Mouse (Mus musculus): Measurements from ENCODE around the gene Krtap1-5. TPM values are rescaled to one million over a fixed set of nuclear protein-coding genes. Genes with fewer than 3 reads are reported as not detected.

The Krtap1-5 gene
- total RNA-seq, 1 experiment, result not detected

DNA sequence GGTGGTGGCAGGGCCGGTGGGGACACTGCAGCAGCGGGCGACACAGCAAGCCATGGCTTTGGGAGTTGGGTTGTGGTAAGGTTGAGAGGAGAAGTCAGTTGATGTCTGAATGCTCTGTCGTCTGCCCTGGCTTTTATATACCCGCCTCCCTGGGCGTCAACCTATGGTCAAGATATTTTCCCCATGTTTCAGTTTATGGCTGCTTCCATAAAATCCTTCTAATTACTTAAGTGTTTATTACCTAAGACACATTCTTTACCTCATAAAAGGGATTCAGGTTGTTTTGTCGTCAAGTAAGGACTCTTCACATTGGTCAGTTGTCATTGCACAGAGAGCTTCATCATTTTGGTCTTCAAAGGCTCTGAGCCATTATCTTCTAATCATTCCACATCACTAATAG lies 14.3 kb downstream of the Krtap1-5 start, which contains the start of gene Krtap3-1:
Krtap3-1 (minus strand) TSS at position 101 of the 400 bp plus-strand sequence.
- Histone ChIP-seq H3K9me3 (ENCODE audit: control insufficient read depth, insufficient read depth, low read depth, low read length) (no peaks in the 10 kb centered on the region), H3K27ac (ENCODE audit: insufficient read depth, low read depth, low read length, poor library complexity, severe bottlenecking) (no peak within 1 kb of the TSS), H3K4me1 (ENCODE audit: control insufficient read depth in 2 of 2, insufficient read depth in 2 of 2, low read length in 2 of 2, poor library complexity in 1 of 2) (no peaks in the 10 kb centered on the region), H3K9ac (ENCODE audit: insufficient read depth, low read depth, low read length, poor library complexity, severe bottlenecking) (no peak within 1 kb of the TSS), H3K36me3 (ENCODE audit: control insufficient read depth, insufficient read depth, low read length, poor library complexity, severe bottlenecking) (no peaks in the 10 kb centered on the region), H3K4me3 (ENCODE audit: insufficient read depth in 1 of 2, low read depth in 1 of 2, low read length in 2 of 2, poor library complexity in 1 of 2, severe bottlenecking in 1 of 2) (no peak within 1 kb of the TSS)
- in situ Hi-C loops (cut with MboI; ENCODE audit: low sequenced_read_pairs in 2 of 2, unreplicated experiment in 2 of 2), result no loop called here
- DNase-seq (ENCODE audit: low read depth, low spot score), result no peak
- TF ChIP-seq ZC3H11A (IDR thresholded peaks at IDR 0.05; ENCODE audit: borderline replicate concordance, low read depth, low read length) (no peak), HCFC1 (IDR thresholded peaks at IDR 0.05; ENCODE audit: borderline replicate concordance, insufficient read depth, low read length) (no peak), ZNF384 (IDR thresholded peaks at IDR 0.05; ENCODE audit: low read depth, low read length) (no peak), MAFK (IDR thresholded peaks at IDR 0.05; ENCODE audit: insufficient read depth, low read depth, low read length) (no peak)

DNA sequence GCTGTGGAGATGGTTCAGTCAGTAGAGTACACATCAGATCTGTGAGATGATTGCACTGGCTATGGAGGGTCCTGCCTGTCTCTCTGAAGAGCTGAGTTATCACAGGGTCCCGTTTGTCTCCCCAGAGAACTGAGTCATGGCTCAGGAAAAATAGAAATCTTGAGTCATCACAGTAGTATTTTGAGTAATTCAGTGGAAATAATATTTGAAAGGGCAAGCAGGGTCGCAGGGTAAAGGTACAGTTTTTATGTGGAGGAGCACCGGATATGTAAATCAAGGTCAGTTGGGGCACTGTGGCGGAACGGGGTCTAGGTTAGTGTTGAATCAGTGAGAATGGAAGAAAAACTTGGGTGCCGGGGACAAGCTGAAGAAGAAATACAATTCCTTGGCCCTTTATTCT lies 18.2 kb downstream of the Krtap1-5 start:
- in situ Hi-C loops (cut with MboI; ENCODE audit: low sequenced_read_pairs in 2 of 2, unreplicated experiment in 2 of 2), result no loop called here
- TF ChIP-seq CHD2 (IDR thresholded peaks at IDR 0.05; ENCODE audit: low read depth, low read length), result no peak
- no peak for TF ChIP-seq ZNF384 (IDR thresholded peaks at IDR 0.05; ENCODE audit: low read depth, low read length)
- TF ChIP-seq MAFK (IDR thresholded peaks at IDR 0.05; ENCODE audit: insufficient read depth, low read depth, low read length), result no peak
- TF ChIP-seq HCFC1 (IDR thresholded peaks at IDR 0.05; ENCODE audit: borderline replicate concordance, insufficient read depth, low read length), result no peak
- no peaks in the 10 kb centered on the region for H3K9me3 ChIP-seq (ENCODE audit: control insufficient read depth, insufficient read depth, low read depth, low read length)

DNA sequence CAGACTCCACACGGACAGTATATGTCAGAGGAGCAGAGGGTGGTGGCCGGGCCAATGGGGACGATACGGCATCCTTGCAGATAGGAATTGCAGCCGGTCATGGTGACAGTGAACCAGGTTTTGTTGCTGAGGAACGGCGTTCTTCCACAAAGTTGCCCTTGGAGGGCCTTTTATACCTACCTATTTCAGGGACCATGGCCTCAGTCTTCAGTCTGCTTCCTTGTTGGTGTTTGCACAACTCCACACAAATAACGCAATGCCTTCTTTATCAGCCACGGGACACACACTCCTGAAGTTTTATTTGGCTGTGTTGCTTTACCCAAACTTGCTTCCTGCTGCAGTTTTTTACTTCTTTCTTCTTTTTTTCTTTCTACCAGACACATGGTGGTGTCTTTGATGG lies 21.4 kb downstream of the Krtap1-5 start, which contains the start of gene Gm11939:
Gm11939 (minus strand) TSS at position 101 of the 400 bp plus-strand sequence.
- in situ Hi-C loops (cut with MboI; ENCODE audit: low sequenced_read_pairs in 2 of 2, unreplicated experiment in 2 of 2), result no loop called here
- H3K36me3 ChIP-seq (ENCODE audit: control insufficient read depth, insufficient read depth, low read length, poor library complexity, severe bottlenecking), result no peaks in the 10 kb centered on the region
- TF ChIP-seq ZC3H11A (IDR thresholded peaks at IDR 0.05; ENCODE audit: borderline replicate concordance, low read depth, low read length) (no peak), MAFK (IDR thresholded peaks at IDR 0.05; ENCODE audit: insufficient read depth, low read depth, low read length) (no peak), ZNF384 (IDR thresholded peaks at IDR 0.05; ENCODE audit: low read depth, low read length) (no peak), HCFC1 (IDR thresholded peaks at IDR 0.05; ENCODE audit: borderline replicate concordance, insufficient read depth, low read length) (no peak), CHD2 (IDR thresholded peaks at IDR 0.05; ENCODE audit: low read depth, low read length) (no peak)
- H3K27ac ChIP-seq (ENCODE audit: insufficient read depth, low read depth, low read length, poor library complexity, severe bottlenecking), result no peak within 1 kb of the TSS
- DNase-seq (ENCODE audit: low read depth, low spot score), result no peak
- no peaks in the 10 kb centered on the region for H3K9me3 ChIP-seq (ENCODE audit: control insufficient read depth, insufficient read depth, low read depth, low read length)
- H3K4me1 ChIP-seq (ENCODE audit: control insufficient read depth in 2 of 2, insufficient read depth in 2 of 2, low read length in 2 of 2, poor library complexity in 1 of 2), result no peaks in the 10 kb centered on the region
- H3K4me3 ChIP-seq (ENCODE audit: insufficient read depth in 1 of 2, low read depth in 1 of 2, low read length in 2 of 2, poor library complexity in 1 of 2, severe bottlenecking in 1 of 2), result no peak within 1 kb of the TSS
- H3K9ac ChIP-seq (ENCODE audit: insufficient read depth, low read depth, low read length, poor library complexity, severe bottlenecking), result no peak within 1 kb of the TSS

More for the DNA sequence above, 18.2 kb downstream of the Krtap1-5 start:
- H3K27ac ChIP-seq (ENCODE audit: insufficient read depth, low read depth, low read length, poor library complexity, severe bottlenecking), result no peak overlapping the region
- H3K4me3 ChIP-seq (ENCODE audit: insufficient read depth in 1 of 2, low read depth in 1 of 2, low read length in 2 of 2, poor library complexity in 1 of 2, severe bottlenecking in 1 of 2), result no peak overlapping the region
- H3K4me1 ChIP-seq (ENCODE audit: control insufficient read depth in 2 of 2, insufficient read depth in 2 of 2, low read length in 2 of 2, poor library complexity in 1 of 2), result no peaks in the 10 kb centered on the region
- H3K9ac ChIP-seq (ENCODE audit: insufficient read depth, low read depth, low read length, poor library complexity, severe bottlenecking), result no peak overlapping the region
- DNase-seq (ENCODE audit: low read depth, low spot score), result no peak
- H3K36me3 ChIP-seq (ENCODE audit: control insufficient read depth, insufficient read depth, low read length, poor library complexity, severe bottlenecking), result no peaks in the 10 kb centered on the region

GRCm38 (mm10) chr11:99557976-99558745 lies 22.7 kb downstream of the Krtap1-5 start:
- Histone ChIP-seq H3K9ac (ENCODE audit: insufficient read depth, low read depth, low read length, poor library complexity, severe bottlenecking) (no peak overlapping the region), H3K27ac (ENCODE audit: insufficient read depth, low read depth, low read length, poor library complexity, severe bottlenecking) (no peak overlapping the region), H3K4me1 (ENCODE audit: control insufficient read depth in 2 of 2, insufficient read depth in 2 of 2, low read length in 2 of 2, poor library complexity in 1 of 2) (no peaks in the 10 kb centered on the region), H3K36me3 (ENCODE audit: control insufficient read depth, insufficient read depth, low read length, poor library complexity, severe bottlenecking) (no peaks in the 10 kb centered on the region), H3K4me3 (ENCODE audit: insufficient read depth in 1 of 2, low read depth in 1 of 2, low read length in 2 of 2, poor library complexity in 1 of 2, severe bottlenecking in 1 of 2) (no peak overlapping the region), H3K9me3 (ENCODE audit: control insufficient read depth, insufficient read depth, low read depth, low read length) (no peaks in the 10 kb centered on the region)
- TF ChIP-seq ZNF384 (IDR thresholded peaks at IDR 0.05; ENCODE audit: low read depth, low read length) (no peak), CHD2 (IDR thresholded peaks at IDR 0.05; ENCODE audit: low read depth, low read length) (no peak), HCFC1 (IDR thresholded peaks at IDR 0.05; ENCODE audit: borderline replicate concordance, insufficient read depth, low read length) (no peak), ZC3H11A (IDR thresholded peaks at IDR 0.05; ENCODE audit: borderline replicate concordance, low read depth, low read length) (no peak), MAFK (IDR thresholded peaks at IDR 0.05; ENCODE audit: insufficient read depth, low read depth, low read length) (no peak)
- in situ Hi-C loops (cut with MboI; ENCODE audit: low sequenced_read_pairs in 2 of 2, unreplicated experiment in 2 of 2), result no loop called here
- no peak for DNase-seq (ENCODE audit: low read depth, low spot score)

Measured in ES-E14 (cell line).